Mouse (Mus musculus): ENCODE data around the gene Capn2. TPM values are rescaled to one million over a fixed set of nuclear protein-coding genes. Genes with fewer than 3 reads are reported as not detected.
A peak's percentile ranks its signal among the peaks of the same experiment; 100 is the strongest.

The Capn2 gene
- total and polyA plus RNA-seq, 2 experiments from 2014 or later, result 62.6 to 71.2 TPM

- no peak overlapping the region for H3K27ac ChIP-seq (ENCODE audit: low read depth)
- TF ChIP-seq CTCF (IDR thresholded peaks at IDR 0.05; ENCODE audit: low read depth) (no peak), EP300 (IDR thresholded peaks at IDR 0.05; ENCODE audit: low read depth) (no peak)
- no peak overlapping the region for H3K4me3 ChIP-seq (ENCODE audit: low read depth, low read length)
- H3K36me3 ChIP-seq (replicated peaks; ENCODE audit: control insufficient read depth, insufficient read depth, low read length), result peaks cover 44% of the 10 kb centered on the region
- H3K4me2 ChIP-seq (ENCODE audit: low read depth, low read length), result no peak overlapping the region
- WGBS, result 81% methylated on average over 3 of the region's 3 CpGs
- no peak overlapping the region for H3K9ac ChIP-seq (replicated peaks; ENCODE audit: low read depth, low read length)
- H3K27me3 ChIP-seq (ENCODE audit: control insufficient read depth, insufficient read depth, low read length), result no peaks in the 10 kb centered on the region
- no peaks in the 10 kb centered on the region for H3K9me3 ChIP-seq (replicated peaks; ENCODE audit: control insufficient read depth, low read length)
- peaks cover 4% of the 10 kb centered on the region for H3K4me1 ChIP-seq (ENCODE audit: control insufficient read depth, insufficient read depth)
- DNase-seq (ENCODE audit: low spot score) (no peak), ATAC-seq (ENCODE audit: insufficient read depth, low read depth) (no peak)
These were observed 85.3 kb downstream of the Capn2 start for GRCm38 (mm10) chr1:182432059-182432458.

- H3K4me2 ChIP-seq (ENCODE audit: low read depth, low read length), result no peak overlapping the region
- H3K9me3 ChIP-seq (replicated peaks; ENCODE audit: control insufficient read depth, low read length), result no peaks in the 10 kb centered on the region
- no peak for ATAC-seq (ENCODE audit: insufficient read depth, low read depth)
- WGBS, result 94% methylated on average over 2 of the region's 2 CpGs
- H3K9ac ChIP-seq (replicated peaks; ENCODE audit: low read depth, low read length), result no peak overlapping the region
- no peaks in the 10 kb centered on the region for H3K27me3 ChIP-seq (ENCODE audit: control insufficient read depth, insufficient read depth, low read length)
- peaks cover 39% of the 10 kb centered on the region for H3K36me3 ChIP-seq (replicated peaks; ENCODE audit: control insufficient read depth, insufficient read depth, low read length)
- H3K4me3 ChIP-seq (ENCODE audit: low read depth, low read length), result no peak overlapping the region
- H3K4me1 ChIP-seq (ENCODE audit: control insufficient read depth, insufficient read depth), result peaks cover 18% of the 10 kb centered on the region
- no peak for DNase-seq (ENCODE audit: low spot score)
- no peak for TF ChIP-seq EP300 (IDR thresholded peaks at IDR 0.05; ENCODE audit: low read depth)
- TF ChIP-seq CTCF (IDR thresholded peaks at IDR 0.05; ENCODE audit: low read depth), result no peak
- no peak overlapping the region for H3K27ac ChIP-seq (ENCODE audit: low read depth)
These were observed 86.7 kb downstream of the Capn2 start for GRCm38 (mm10) chr1:182430676-182431075.

- TF ChIP-seq CTCF (IDR thresholded peaks at IDR 0.05; ENCODE audit: low read depth) (no peak), EP300 (IDR thresholded peaks at IDR 0.05; ENCODE audit: low read depth) (no peak)
- WGBS, result 63% methylated on average over 3 of the region's 3 CpGs
- Histone ChIP-seq H3K27ac (ENCODE audit: low read depth) (no peak overlapping the region), H3K9me3 (replicated peaks; ENCODE audit: control insufficient read depth, low read length) (no peaks in the 10 kb centered on the region), H3K9ac (replicated peaks; ENCODE audit: low read depth, low read length) (no peak overlapping the region), H3K4me2 (ENCODE audit: low read depth, low read length) (no peak overlapping the region), H3K36me3 (replicated peaks; ENCODE audit: control insufficient read depth, insufficient read depth, low read length) (peaks cover 31% of the 10 kb centered on the region), H3K27me3 (ENCODE audit: control insufficient read depth, insufficient read depth, low read length) (no peaks in the 10 kb centered on the region), H3K4me1 (ENCODE audit: control insufficient read depth, insufficient read depth) (peaks cover 20% of the 10 kb centered on the region), H3K4me3 (ENCODE audit: low read depth, low read length) (no peak overlapping the region)
- ATAC-seq (ENCODE audit: insufficient read depth, low read depth), result no peak
- no peak for DNase-seq (ENCODE audit: low spot score)
These were observed 87.6 kb downstream of the Capn2 start for GRCm38 (mm10) chr1:182429826-182430225.

GRCm38 (mm10) chr1:182427426-182427825 lies 90.0 kb downstream of the Capn2 start:
- WGBS, result 33% methylated on average over 1 of the region's 1 CpGs
- peak; percentile 83 for ATAC-seq (ENCODE audit: insufficient read depth, low read depth)
- peaks cover 20% of the 10 kb centered on the region for H3K4me1 ChIP-seq (ENCODE audit: control insufficient read depth, insufficient read depth)

GRCm38 (mm10) chr1:182426444-182426843 lies 91.0 kb downstream of the Capn2 start:
- peaks cover 20% of the 10 kb centered on the region for H3K4me1 ChIP-seq (ENCODE audit: control insufficient read depth, insufficient read depth)
- H3K4me2 ChIP-seq (ENCODE audit: low read depth, low read length), result no peak overlapping the region
- H3K27ac ChIP-seq (ENCODE audit: low read depth), result peak overlapping the region; percentile 43; the same call in 1 of the 2 replicates
- H3K9me3 ChIP-seq (replicated peaks; ENCODE audit: control insufficient read depth, low read length), result no peaks in the 10 kb centered on the region
- ATAC-seq (ENCODE audit: insufficient read depth, low read depth) (no peak), DNase-seq (ENCODE audit: low spot score) (no peak)
- WGBS, result 27% methylated on average over 2 of the region's 2 CpGs
- H3K36me3 ChIP-seq (replicated peaks; ENCODE audit: control insufficient read depth, insufficient read depth, low read length), result peaks cover 7% of the 10 kb centered on the region; the same call in 1 of the 2 replicates
- H3K4me3 ChIP-seq (ENCODE audit: low read depth, low read length), result no peak overlapping the region
- no peak for TF ChIP-seq CTCF (IDR thresholded peaks at IDR 0.05; ENCODE audit: low read depth)
- no peak for TF ChIP-seq EP300 (IDR thresholded peaks at IDR 0.05; ENCODE audit: low read depth)
- H3K9ac ChIP-seq (replicated peaks; ENCODE audit: low read depth, low read length), result no peak overlapping the region
- H3K27me3 ChIP-seq (ENCODE audit: control insufficient read depth, insufficient read depth, low read length), result no peaks in the 10 kb centered on the region

More at GRCm38 (mm10) chr1:182427426-182427825, 90.0 kb downstream of the Capn2 start:
- Histone ChIP-seq H3K36me3 (replicated peaks; ENCODE audit: control insufficient read depth, insufficient read depth, low read length) (peaks cover 17% of the 10 kb centered on the region), H3K9ac (replicated peaks; ENCODE audit: low read depth, low read length) (no peak overlapping the region), H3K4me3 (ENCODE audit: low read depth, low read length) (no peak overlapping the region), H3K27ac (ENCODE audit: low read depth) (peak overlapping the region; percentile 43), H3K27me3 (ENCODE audit: control insufficient read depth, insufficient read depth, low read length) (no peaks in the 10 kb centered on the region), H3K4me2 (ENCODE audit: low read depth, low read length) (no peak overlapping the region), H3K9me3 (replicated peaks; ENCODE audit: control insufficient read depth, low read length) (no peaks in the 10 kb centered on the region)
- DNase-seq (ENCODE audit: low spot score), result peak; percentile 80
- no peak for TF ChIP-seq EP300 (IDR thresholded peaks at IDR 0.05; ENCODE audit: low read depth)
- TF ChIP-seq CTCF (IDR thresholded peaks at IDR 0.05; ENCODE audit: low read depth), result no peak

GRCm38 (mm10) chr1:182425176-182425575 lies 92.2 kb downstream of the Capn2 start:
- ATAC-seq (ENCODE audit: insufficient read depth, low read depth) (no peak), DNase-seq (ENCODE audit: low spot score) (no peak)
- Histone ChIP-seq H3K4me1 (ENCODE audit: control insufficient read depth, insufficient read depth) (peaks cover 27% of the 10 kb centered on the region), H3K9me3 (replicated peaks; ENCODE audit: control insufficient read depth, low read length) (no peaks in the 10 kb centered on the region), H3K36me3 (replicated peaks; ENCODE audit: control insufficient read depth, insufficient read depth, low read length) (peaks cover 6% of the 10 kb centered on the region; the same call in 1 of the 2 replicates), H3K4me2 (ENCODE audit: low read depth, low read length) (no peak overlapping the region), H3K27me3 (ENCODE audit: control insufficient read depth, insufficient read depth, low read length) (no peaks in the 10 kb centered on the region), H3K9ac (replicated peaks; ENCODE audit: low read depth, low read length) (no peak overlapping the region), H3K27ac (ENCODE audit: low read depth) (no peak overlapping the region), H3K4me3 (ENCODE audit: low read depth, low read length) (no peak overlapping the region)
- TF ChIP-seq EP300 (IDR thresholded peaks at IDR 0.05; ENCODE audit: low read depth) (no peak), CTCF (IDR thresholded peaks at IDR 0.05; ENCODE audit: low read depth) (no peak)
- WGBS, result 69% methylated on average over 3 of the region's 3 CpGs
